Mouse (Mus musculus) kidney, postnatal 14 days (tissue): ENCODE data around the gene Rpn2.
A peak's percentile ranks its signal among the peaks of the same experiment; 100 is the strongest.

Experiments used
- DNase-seq: peaks from one replicate; pipeline ENCODE4 v3.0.0; 2022; ENCODE audit warnings: mixed read lengths

Gene Rpn2

DNA sequence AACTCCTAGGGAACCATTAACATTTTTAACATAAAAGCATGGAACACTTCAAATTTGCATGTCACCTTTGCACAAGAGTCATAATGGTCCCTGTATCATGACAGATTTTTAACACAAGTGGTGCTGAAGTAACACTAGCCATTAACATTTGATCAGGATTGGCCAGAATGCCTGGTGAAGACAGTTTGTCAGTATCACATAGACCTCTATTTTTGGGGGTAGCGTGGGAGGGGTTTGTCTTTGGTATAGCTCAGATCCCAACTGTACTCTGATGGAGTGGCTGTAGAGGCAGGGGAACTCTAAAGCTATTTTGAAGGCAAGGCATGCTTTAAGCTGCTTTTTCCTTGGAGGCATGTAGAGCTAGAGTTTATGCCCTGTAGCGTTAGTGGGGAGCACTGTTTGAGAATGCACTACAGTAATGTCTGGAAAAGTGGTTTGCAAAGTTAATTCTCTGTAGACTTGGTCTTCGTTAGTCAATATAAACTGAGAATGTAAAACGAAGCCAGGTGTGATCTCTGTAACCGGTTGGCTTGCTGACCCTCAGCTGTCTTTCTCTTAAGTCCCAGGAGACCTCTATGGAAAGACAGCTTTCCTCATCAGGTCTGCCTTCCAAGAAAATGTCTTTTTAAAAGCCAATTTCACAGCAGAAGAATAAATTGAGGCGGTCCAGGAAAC is 32.3 kb downstream of the Rpn2 start:
- no peak for DNase-seq

DNA sequence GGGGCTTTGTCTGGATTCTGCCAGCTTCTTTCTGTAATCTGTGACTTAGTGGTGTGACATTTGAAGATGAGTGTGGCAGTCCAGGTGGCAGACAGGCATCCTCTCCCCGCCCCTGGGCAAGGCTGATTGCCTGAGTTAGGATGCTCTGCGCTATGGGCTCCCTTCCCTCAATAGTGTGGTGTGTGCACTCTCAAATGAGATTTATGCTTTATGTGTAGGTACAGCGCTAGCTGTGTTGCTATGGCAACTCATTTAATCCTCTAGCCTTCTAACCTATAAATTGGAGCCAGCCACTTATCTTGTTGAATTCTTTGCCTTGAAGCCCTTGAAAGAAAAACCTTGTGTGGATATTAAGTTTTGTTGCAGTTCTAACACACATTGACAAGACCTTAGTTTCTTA is 34.9 kb downstream of the Rpn2 start:
- DNase-seq: no peak

GRCm38 (mm10) chr2:157314310-157314709 is 35.5 kb downstream of the Rpn2 start:
- no peak for DNase-seq

- DNase-seq: no peak
Observed at GRCm38 (mm10) chr2:157315486-157315885, 36.7 kb downstream of the Rpn2 start.

- no peak for DNase-seq
Observed at GRCm38 (mm10) chr2:157316358-157316933, 37.6 kb downstream of the Rpn2 start.

- DNase-seq: no peak
Observed at GRCm38 (mm10) chr2:157317220-157317619, 38.4 kb downstream of the Rpn2 start.

GRCm38 (mm10) chr2:157320135-157320534 is 41.3 kb downstream of the Rpn2 start:
- no peak for DNase-seq

DNA sequence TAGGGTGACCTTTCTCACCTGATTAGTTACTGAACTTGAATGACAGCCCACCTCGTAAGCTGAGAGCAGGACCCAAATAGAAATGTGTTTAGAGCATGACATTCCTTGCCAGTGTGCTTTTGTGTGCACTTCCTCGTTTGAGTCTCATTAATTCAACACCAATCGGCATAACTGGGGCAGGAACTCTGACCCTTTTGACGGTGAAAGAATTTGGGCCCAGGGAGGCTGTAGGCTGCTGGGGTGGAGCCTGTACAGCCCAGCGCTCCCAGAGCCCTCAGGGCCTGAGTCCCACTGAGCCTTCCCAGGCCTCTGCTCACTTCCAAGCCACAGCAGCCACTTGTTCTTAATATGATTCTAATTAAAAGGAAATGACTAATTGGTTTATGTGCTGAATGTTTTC is 42.1 kb downstream of the Rpn2 start:
- peak; percentile 47 for DNase-seq

DNA sequence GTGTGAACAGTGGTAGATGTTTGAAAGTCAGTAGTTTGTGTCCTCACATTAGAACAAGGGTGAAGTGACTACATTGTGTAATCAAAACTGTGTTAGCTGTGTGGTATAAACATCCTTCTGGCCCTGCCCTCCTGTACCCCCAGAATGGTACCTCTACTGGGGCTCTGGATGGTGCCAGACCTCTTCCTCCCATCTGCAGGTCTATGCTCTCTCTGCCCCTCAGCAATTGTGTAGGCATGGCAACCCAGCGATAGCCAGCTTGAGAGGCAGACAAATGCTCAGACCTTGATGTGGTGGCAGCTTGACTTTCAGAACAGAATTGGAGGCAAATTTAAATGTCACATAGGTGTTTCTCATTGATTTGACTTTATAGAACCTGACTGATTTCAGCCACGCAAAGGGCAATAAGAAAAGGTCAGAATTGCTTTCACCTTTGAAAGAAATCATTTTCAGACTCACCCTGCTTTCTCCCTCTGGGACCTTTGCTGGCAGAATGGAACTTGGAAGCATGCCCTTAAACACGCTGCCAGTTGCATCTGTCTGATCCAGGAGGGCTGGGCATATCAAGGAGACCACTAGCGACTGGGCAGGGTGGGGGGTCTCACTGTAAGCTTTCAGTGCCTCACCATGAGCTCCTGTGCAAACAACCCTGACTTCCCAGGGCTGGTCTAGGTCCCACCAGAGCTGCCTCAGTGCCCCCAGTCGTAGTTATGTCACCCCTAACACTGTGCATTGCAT is 43.4 kb downstream of the Rpn2 start:
- no peak for DNase-seq

- no peak for DNase-seq
Observed at GRCm38 (mm10) chr2:157325238-157325637, 46.4 kb downstream of the Rpn2 start.

- no peak for DNase-seq
Observed at GRCm38 (mm10) chr2:157328106-157328505, 49.3 kb downstream of the Rpn2 start.

GRCm38 (mm10) chr2:157328570-157328969 is 49.8 kb downstream of the Rpn2 start:
- DNase-seq: no peak

DNA sequence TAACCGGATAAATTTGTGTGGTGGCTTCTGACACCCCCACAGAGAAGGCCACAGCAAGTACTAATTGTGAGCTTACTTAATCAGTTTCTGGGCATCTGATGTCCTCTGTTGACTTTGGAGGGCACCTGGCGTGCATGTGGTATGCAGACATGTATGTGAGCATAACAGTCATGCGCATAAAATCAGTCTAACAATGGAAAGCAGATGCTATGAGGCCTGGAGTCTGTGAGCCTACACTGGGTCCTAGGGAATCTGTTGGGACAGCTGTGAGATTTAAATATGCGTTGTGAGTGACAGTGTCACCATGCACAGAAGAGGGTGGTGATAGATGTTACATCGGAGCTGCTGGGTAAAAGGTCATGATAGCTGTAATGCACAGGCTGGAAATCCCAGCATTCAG is 53.2 kb downstream of the Rpn2 start:
- DNase-seq: no peak

GRCm38 (mm10) chr2:157338663-157339062 is 59.8 kb downstream of the Rpn2 start:
- DNase-seq: peak; percentile 68

- DNase-seq: peak; percentile 46
Observed at GRCm38 (mm10) chr2:157339532-157339931, 60.7 kb downstream of the Rpn2 start.

GRCm38 (mm10) chr2:157340221-157340741 is 61.5 kb downstream of the Rpn2 start:
- DNase-seq: peak; percentile 19

DNA sequence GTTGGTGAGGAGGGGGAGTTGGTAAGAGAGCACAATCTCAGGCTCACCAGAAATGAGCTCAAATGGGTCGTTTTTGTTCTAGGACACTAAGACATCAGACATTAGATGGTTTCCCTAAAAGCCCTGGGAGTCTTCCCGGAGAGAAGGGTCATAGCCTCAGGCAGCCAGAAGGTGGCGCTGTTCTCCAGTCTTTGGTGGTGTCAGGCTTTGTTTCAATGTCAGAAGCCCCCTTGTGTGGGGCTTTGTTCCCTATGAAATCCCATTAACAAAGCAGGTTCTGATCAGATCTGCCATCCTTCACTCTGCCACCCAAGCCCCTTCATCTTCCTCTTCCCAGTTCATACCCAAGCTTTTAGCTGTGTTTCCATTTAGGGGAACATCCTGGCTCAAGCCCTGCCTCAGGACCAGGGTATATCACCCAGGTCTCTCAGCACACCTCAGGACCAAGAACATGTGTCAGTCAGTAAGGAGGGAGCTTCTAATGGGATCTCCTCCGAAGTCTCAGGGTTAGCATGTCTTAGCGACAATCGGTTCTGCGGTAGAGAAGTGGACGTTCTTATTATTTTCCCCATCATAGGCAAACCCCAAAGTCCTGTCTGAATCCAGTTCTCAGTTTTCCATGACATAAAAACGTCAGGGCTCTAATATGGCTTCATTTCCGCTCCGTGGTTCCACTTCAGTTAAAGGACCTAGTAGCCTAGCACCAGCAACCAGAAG is 62.9 kb downstream of the Rpn2 start:
- DNase-seq: peak; percentile 72

GRCm38 (mm10) chr2:157342328-157342926 is 63.6 kb downstream of the Rpn2 start:
- no peak for DNase-seq

GRCm38 (mm10) chr2:157343337-157343736 is 64.5 kb downstream of the Rpn2 start:
- no peak for DNase-seq

DNA sequence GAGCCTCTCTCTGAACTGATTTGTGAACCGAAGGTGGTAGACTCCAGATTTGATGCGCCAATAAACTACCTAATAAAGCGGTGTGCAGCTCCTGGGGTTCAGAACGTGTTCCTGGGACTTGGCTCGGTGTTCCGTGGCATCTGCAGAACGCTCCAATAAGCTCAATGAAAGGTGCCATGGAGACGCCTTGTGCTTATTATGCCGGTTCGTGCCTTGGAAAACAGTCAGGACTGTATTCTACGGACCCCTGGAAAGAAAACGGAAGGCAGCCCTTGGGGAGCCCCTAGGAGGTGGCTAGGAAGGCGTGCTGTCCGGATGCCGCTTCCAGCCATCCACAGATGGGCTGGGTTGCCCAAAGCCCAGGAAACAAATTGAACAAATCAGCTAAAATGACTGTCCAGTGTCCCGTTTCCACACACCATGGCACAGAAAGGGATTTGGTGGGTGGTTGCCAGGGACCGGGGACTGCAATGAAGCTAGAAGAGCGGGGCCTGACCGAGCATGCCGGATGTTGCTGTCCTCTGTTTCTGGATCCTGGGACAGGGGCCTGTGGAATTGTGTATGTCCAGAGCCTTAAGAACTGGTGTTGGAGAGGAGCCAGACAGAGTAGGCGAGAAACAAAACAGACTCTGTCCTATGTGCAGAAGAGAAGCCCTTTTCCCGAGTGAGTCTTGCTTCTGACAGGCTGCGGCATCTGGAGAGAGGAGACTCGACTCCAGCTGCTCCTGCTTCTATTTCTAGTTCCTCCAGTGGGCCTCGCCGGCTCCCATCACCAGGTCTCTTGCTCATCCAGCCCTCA is 68.7 kb downstream of the Rpn2 start, which contains the start of gene Ghrh:
Ghrh (minus strand) TSS at position 146 of the 799 bp plus-strand sequence.
- DNase-seq: peak; percentile 15

GRCm38 (mm10) chr2:157349121-157349778 is 70.4 kb downstream of the Rpn2 start:
- no peak for DNase-seq
